Mouse (Mus musculus) small intestine, adult 2 months (tissue): ENCODE data around the gene Gm20605.

Experiments
- CTCF ChIP-seq: fragments of 200-500 bp; IDR thresholded peaks from 2 replicates; pipeline ENCODE4 v1.5.1; 2012; ENCODE audit warnings: low read depth, mild to moderate bottlenecking, control low read depth, inconsistent platforms, low read length, moderate library complexity, mixed read lengths; ENCODE audit not compliant: insufficient replicate concordance, insufficient read length; ENCODE audit errors: extremely low read depth
- POLR2A ChIP-seq: fragments of 200-500 bp; IDR thresholded peaks from 2 replicates; pipeline ENCODE4 v1.6.1; 2012; ENCODE audit warnings: low read depth, mild to moderate bottlenecking, control low read depth, inconsistent platforms, low read length, moderate library complexity

GRCm38 (mm10) chr5:137677859-137678258, 48.9 kb downstream of the Gm20605 start:
- TF ChIP-seq CTCF = no peak
- no peak for TF ChIP-seq POLR2A
